Mouse (Mus musculus) liver, embryonic 14.5 days (tissue): ENCODE measurements around the gene Kcnh2.

Source experiments
- CTCF ChIP-seq: IDR thresholded peaks from 2 replicates; pipeline ENCODE4 v1.5.1; 2016; ENCODE audit warnings: antibody characterized with exemption, low read depth, control low read depth
- EP300 ChIP-seq: IDR thresholded peaks from 2 replicates; pipeline ENCODE4 v1.6.1; 2016; ENCODE audit warnings: antibody characterized with exemption, low read depth

DNA sequence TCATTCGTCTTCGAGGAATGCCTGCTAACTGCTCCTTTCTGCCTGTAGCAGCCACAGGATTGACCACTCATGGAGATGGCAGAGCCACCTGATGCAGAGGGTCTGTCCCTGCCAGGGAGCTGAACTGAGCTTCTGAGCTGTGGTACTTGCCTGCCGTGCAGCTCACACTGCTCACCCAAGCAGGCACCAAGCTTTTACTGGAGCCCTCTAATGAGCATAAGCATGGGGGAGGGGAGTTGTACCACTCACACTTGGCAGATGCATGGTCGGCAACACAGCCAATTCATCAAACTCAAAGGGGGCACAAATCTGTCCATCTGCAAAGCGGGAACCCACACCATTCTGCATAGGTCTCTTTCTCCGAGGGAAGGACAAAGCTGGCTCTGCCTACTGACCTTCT is 67.3 kb downstream of the Kcnh2 start:
- no peak for TF ChIP-seq CTCF
- no peak for TF ChIP-seq EP300
